Mouse (Mus musculus) stomach, embryonic 14.5 days (tissue): ENCODE data around the gene Ces1e. TPM values are rescaled to one million over a fixed set of nuclear protein-coding genes. Genes with fewer than 3 reads are reported as not detected.
"Not testable (repeated sequence)": the region's sequence is repeated elsewhere in the genome, so short reads cannot be mapped to it uniquely, and the experiment has no call there.

ENCODE experiments used
- ATAC-seq: fragments of 200-750 bp; cut with Nextera tagmentation; 2 replicates; pipeline ENCODE4 v1.8.0; 2017; ENCODE audit warnings: low read depth, moderate TSS enrichment; ENCODE audit not compliant: insufficient number of reproducible peaks, insufficient read depth, low FRiP score
- H3K27ac ChIP-seq: fragments of 300-500 bp; sonication (generic); 2 replicates; pipeline ENCODE4 v1.5.1; 2014; ENCODE audit warnings: mild to moderate bottlenecking, low read length, moderate library complexity, mixed read lengths
- H3K27me3 ChIP-seq: fragments of 300-500 bp; sonication (generic); 2 replicates; pipeline ENCODE4 v1.6.1; 2014; ENCODE audit warnings: low read length, control low read depth, mixed read lengths; ENCODE audit not compliant: control insufficient read depth, insufficient read depth
- H3K36me3 ChIP-seq: fragments of 300-500 bp; sonication (generic); 2 replicates; pipeline ENCODE4 v1.6.1; 2014; ENCODE audit warnings: mild to moderate bottlenecking, control low read depth, low read length, moderate library complexity, mixed read lengths; ENCODE audit not compliant: control insufficient read depth, insufficient read depth
- H3K4me1 ChIP-seq: fragments of 300-500 bp; sonication (generic); 2 replicates; pipeline ENCODE4 v1.6.1; 2014; ENCODE audit warnings: low read length, control low read depth, mixed read lengths; ENCODE audit not compliant: control insufficient read depth, insufficient read depth
- H3K4me2 ChIP-seq: fragments of 300-500 bp; sonication (generic); replicated peaks from 2 replicates; pipeline ENCODE4 v1.6.1; 2014; ENCODE audit warnings: low read depth, low read length, control low read depth
- H3K4me3 ChIP-seq: fragments of 300-500 bp; sonication (generic); 2 replicates; pipeline ENCODE4 v1.5.1; 2014; ENCODE audit warnings: low read depth, low read length, control low read depth
- H3K9ac ChIP-seq: fragments of 300-500 bp; sonication (generic); replicated peaks from 2 replicates; pipeline ENCODE4 v1.6.1; 2014; ENCODE audit warnings: low read depth, mild to moderate bottlenecking, control low read depth, low read length, moderate library complexity, mixed read lengths
- H3K9me3 ChIP-seq: fragments of 300-500 bp; sonication (generic); 2 replicates; pipeline ENCODE4 v1.6.1; 2016; ENCODE audit warnings: low read depth, low read length, control low read depth; ENCODE audit not compliant: control insufficient read depth
- WGBS: fragments of 180-500 bp; shearing (Covaris S2); extraction: QIAGEN DNeasy Blood & Tissue Kit; methylation state at CpG from one replicate; pipeline ENCODE4 v1.1.7; 2014; 5-methylcytosine and 5-hydroxymethylcytosine counted together
- polyA plus RNA-seq: library from polyadenylated mRNA; unstranded; fragments of >200 nt; fragmentation: Nextera tagmentation; extraction: Ambion mirVana; gene quantifications from 2 replicates; pipeline ENCODE4 v1.2.1, GENCODE M21; 2014

Ces1e gene
- polyA plus RNA-seq, 1 experiment from 2014 or later: 0.59 TPM

- H3K4me3 ChIP-seq, H3K27ac ChIP-seq, H3K36me3 ChIP-seq, ATAC-seq, H3K4me1 ChIP-seq, H3K27me3 ChIP-seq, H3K9me3 ChIP-seq, H3K4me2 ChIP-seq, H3K9ac ChIP-seq: not testable (repeated sequence)
- 70% methylated on average over 7 of the region's 7 CpGs for WGBS
Measured at GRCm38 (mm10) chr8:93199146-93199545, 30.3 kb downstream of the Ces1e start.

GRCm38 (mm10) chr8:93197685-93198525 is 31.5 kb downstream of the Ces1e start, which contains the start of gene Ces1d:
Gene Ces1d (minus strand): TSS chr8:93197838.
- no peak within 1 kb of the TSS for H3K4me3 ChIP-seq
- no peaks in the 10 kb centered on the region for H3K9me3 ChIP-seq
- no peak within 1 kb of the TSS for H3K27ac ChIP-seq
- H3K4me2 ChIP-seq: no peak within 1 kb of the TSS
- WGBS: 65% methylated on average over 8 of the region's 8 CpGs
- no peak within 1 kb of the TSS for H3K9ac ChIP-seq
- H3K4me1 ChIP-seq: no peaks in the 10 kb centered on the region
- peak; percentile 83; the same call in 1 of the 2 replicates for ATAC-seq
- no peaks in the 10 kb centered on the region for H3K36me3 ChIP-seq
- H3K27me3 ChIP-seq: no peaks in the 10 kb centered on the region

GRCm38 (mm10) chr8:93196436-93196835 is 33.0 kb downstream of the Ces1e start:
- Histone ChIP-seq H3K27ac (no peak overlapping the region), H3K4me1 (no peaks in the 10 kb centered on the region), H3K4me2 (no peak overlapping the region), H3K36me3 (no peaks in the 10 kb centered on the region), H3K9me3 (no peaks in the 10 kb centered on the region), H3K9ac (no peak overlapping the region), H3K27me3 (no peaks in the 10 kb centered on the region), H3K4me3 (no peak overlapping the region)
- ATAC-seq: no peak
- 86% methylated on average over 5 of the region's 5 CpGs for WGBS

- Histone ChIP-seq H3K27me3 (no peaks in the 10 kb centered on the region), H3K9ac (no peak overlapping the region), H3K4me1 (peaks cover 4% of the 10 kb centered on the region; the same call in 1 of the 2 replicates), H3K4me2 (no peak overlapping the region), H3K27ac (no peak overlapping the region), H3K36me3 (no peaks in the 10 kb centered on the region), H3K9me3 (no peaks in the 10 kb centered on the region), H3K4me3 (no peak overlapping the region)
- WGBS: 43% methylated on average over 4 of the region's 4 CpGs
- no peak for ATAC-seq
Measured at GRCm38 (mm10) chr8:93180581-93181129, 48.8 kb downstream of the Ces1e start.

- Histone ChIP-seq H3K9me3 (no peaks in the 10 kb centered on the region), H3K4me2 (no peak overlapping the region), H3K27me3 (no peaks in the 10 kb centered on the region), H3K9ac (no peak overlapping the region), H3K27ac (no peak overlapping the region), H3K4me3 (no peak overlapping the region), H3K4me1 (peaks cover 7% of the 10 kb centered on the region; the same call in 1 of the 2 replicates), H3K36me3 (no peaks in the 10 kb centered on the region)
- ATAC-seq: no peak
- 42% methylated on average over 1 of the region's 1 CpGs for WGBS
Measured at GRCm38 (mm10) chr8:93176593-93176992, 52.8 kb downstream of the Ces1e start.

- H3K27ac ChIP-seq: no peak overlapping the region
- H3K4me2 ChIP-seq: no peak overlapping the region
- H3K9me3 ChIP-seq: no peaks in the 10 kb centered on the region
- H3K4me1 ChIP-seq: 0 out of 2 replicates have a peak, but pooled peaks cover 3% of the 10 kb centered on the region
- no peaks in the 10 kb centered on the region for H3K27me3 ChIP-seq
- no peak for ATAC-seq
- 77% methylated on average over 2 of the region's 2 CpGs for WGBS
- H3K36me3 ChIP-seq: no peaks in the 10 kb centered on the region
- no peak overlapping the region for H3K4me3 ChIP-seq
- H3K9ac ChIP-seq: no peak overlapping the region
Measured at GRCm38 (mm10) chr8:93174554-93174953, 54.9 kb downstream of the Ces1e start.

- no peak overlapping the region for H3K27ac ChIP-seq
- no peaks in the 10 kb centered on the region for H3K36me3 ChIP-seq
- no peak overlapping the region for H3K4me3 ChIP-seq
- H3K4me1 ChIP-seq: 0 out of 2 replicates have a peak, but pooled peaks cover 3% of the 10 kb centered on the region
- ATAC-seq: peak; percentile 61; the same call in 1 of the 2 replicates
- H3K4me2 ChIP-seq: no peak overlapping the region
- no peak overlapping the region for H3K9ac ChIP-seq
- no peaks in the 10 kb centered on the region for H3K27me3 ChIP-seq
- 4% methylated on average over 1 of the region's 1 CpGs for WGBS
- H3K9me3 ChIP-seq: no peaks in the 10 kb centered on the region
Measured at GRCm38 (mm10) chr8:93171846-93172590, 57.4 kb downstream of the Ces1e start.

- Histone ChIP-seq H3K4me2 (no peak overlapping the region), H3K36me3 (no peaks in the 10 kb centered on the region), H3K4me3 (no peak overlapping the region), H3K27ac (no peak overlapping the region), H3K9ac (no peak overlapping the region), H3K9me3 (no peaks in the 10 kb centered on the region), H3K4me1 (no peaks in the 10 kb centered on the region), H3K27me3 (no peaks in the 10 kb centered on the region)
- 93% methylated on average over 1 of the region's 1 CpGs for WGBS
- no peak for ATAC-seq
Measured at GRCm38 (mm10) chr8:93163363-93163762, 66.1 kb downstream of the Ces1e start.
